Mouse (Mus musculus): Measurements from ENCODE around the gene Mars2. TPM values are rescaled to one million over a fixed set of nuclear protein-coding genes. Genes with fewer than 3 reads are reported as not detected.

Gene Mars2
- polyA plus RNA-seq (2014; fragmentation: Nextera tagmentation; extraction: Ambion mirVana), result 2.1 and 2.4 TPM in 2 replicates

DNA sequence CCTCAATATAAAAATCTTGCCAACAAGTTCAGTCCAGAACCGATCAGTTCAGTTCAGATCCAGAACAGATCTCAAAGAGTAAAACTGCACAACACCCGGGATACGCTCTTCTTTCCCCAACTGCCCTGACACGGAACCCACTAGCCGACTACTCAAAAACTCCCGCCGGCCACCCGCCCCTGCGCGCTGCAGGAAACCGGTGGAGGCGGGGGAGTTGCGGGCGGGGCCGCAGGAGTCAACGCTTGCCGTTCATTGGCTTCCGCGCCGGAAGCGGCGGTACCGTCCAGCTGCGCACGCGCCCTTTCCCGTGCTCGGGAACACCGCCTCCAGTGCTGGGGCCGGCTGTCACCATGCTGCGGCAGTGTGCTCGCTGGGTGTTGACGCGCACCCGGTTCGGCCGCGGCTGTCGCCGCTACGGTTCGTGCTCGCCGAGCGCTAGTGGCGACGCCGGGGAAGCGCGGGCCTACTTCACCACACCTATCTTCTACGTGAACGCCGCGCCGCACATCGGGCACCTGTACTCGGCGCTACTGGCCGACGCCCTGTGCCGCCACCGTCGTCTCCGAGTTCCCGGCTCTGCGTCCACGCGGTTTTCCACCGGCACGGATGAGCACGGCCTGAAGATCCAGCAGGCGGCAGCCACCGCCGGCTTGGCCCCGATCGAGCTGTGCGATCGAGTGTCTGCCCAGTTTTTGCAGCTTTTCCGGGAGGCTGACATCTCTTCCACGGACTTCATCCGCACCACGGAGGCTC, at the start of gene Mars2:
Gene Mars2, plus strand, starts transcription at position 288 of the 753 bp plus-strand sequence.
- under 1% methylated on average over 80 of the region's 82 CpGs for WGBS
- Histone ChIP-seq H3K36me3 (ENCODE audit: control insufficient read depth, insufficient read depth, low read length) (no peaks in the 10 kb centered on the region), H3K9me3 (ENCODE audit: control insufficient read depth, low read length) (no peaks in the 10 kb centered on the region), H3K4me3 (ENCODE audit: low read length) (peak within 1 kb of the TSS; percentile 86), H3K4me2 (replicated peaks; ENCODE audit: low read depth, low read length) (peak within 1 kb of the TSS; percentile 94), H3K27me3 (ENCODE audit: control insufficient read depth, insufficient read depth, low read length) (no peaks in the 10 kb centered on the region), H3K9ac (ENCODE audit: low read depth, low read length) (peak within 1 kb of the TSS; percentile 78), H3K27ac (ENCODE audit: low read depth, low read length) (peak within 1 kb of the TSS; percentile 55; the same call in 1 of the 2 replicates), H3K4me1 (ENCODE audit: control insufficient read depth, insufficient read depth, low read length) (peaks cover 12% of the 10 kb centered on the region)
- peak; percentile 98 for ATAC-seq (ENCODE audit: low FRiP score, low TSS enrichment)

DNA sequence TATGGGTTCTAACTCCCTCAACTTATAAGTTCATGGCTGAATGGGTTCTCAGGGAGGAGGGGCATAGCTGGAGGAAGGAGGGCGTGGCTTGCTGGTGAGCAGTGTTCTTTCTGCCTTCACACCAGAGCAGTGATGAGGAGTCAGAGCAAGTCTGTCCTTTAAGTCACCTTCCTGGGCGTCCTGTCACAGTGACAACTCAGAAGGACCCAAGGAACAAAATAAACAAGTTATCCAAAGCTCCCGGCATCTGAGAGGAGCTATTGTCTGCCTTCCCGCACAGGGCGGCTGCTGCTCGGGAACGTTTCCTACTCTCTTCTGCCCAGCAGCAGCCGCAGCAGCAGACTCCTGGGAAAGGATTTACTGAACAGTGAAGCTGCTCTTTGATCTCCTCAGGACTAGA, 45.0 kb upstream of the Mars2 start:
- Histone ChIP-seq H3K4me3 (ENCODE audit: low read length) (no peak overlapping the region; the same call in 1 of the 2 replicates), H3K27me3 (ENCODE audit: control insufficient read depth, insufficient read depth, low read length) (no peaks in the 10 kb centered on the region), H3K36me3 (ENCODE audit: control insufficient read depth, insufficient read depth, low read length) (no peaks in the 10 kb centered on the region), H3K9me3 (ENCODE audit: control insufficient read depth, low read length) (no peaks in the 10 kb centered on the region), H3K4me1 (ENCODE audit: control insufficient read depth, insufficient read depth, low read length) (no peaks in the 10 kb centered on the region), H3K27ac (ENCODE audit: low read depth, low read length) (no peak overlapping the region), H3K4me2 (replicated peaks; ENCODE audit: low read depth, low read length) (no peak overlapping the region; the same call in 1 of the 2 replicates), H3K9ac (ENCODE audit: low read depth, low read length) (no peak overlapping the region)
- peak; percentile 59 for ATAC-seq (ENCODE audit: low FRiP score, low TSS enrichment)
- WGBS, result 25% methylated on average over 8 of the region's 8 CpGs

DNA sequence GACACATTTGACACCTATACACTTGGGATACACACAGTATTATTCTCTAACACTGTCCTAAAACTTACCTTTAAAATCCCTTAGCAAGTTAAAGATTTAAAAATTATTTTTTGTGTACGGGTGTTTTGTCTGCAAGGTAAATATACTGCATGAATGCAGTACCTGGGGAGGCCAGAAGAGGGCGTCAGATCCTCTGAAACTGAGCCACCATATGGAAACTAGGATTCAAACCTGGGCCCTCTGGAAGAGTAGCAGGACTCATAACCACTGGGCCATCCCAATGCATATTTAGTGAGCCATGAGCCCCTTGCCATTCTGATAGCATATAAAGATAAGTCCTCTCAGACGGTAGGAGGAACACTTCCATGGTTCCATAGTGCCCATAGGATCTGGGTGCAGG, 44.2 kb upstream of the Mars2 start:
- no peak overlapping the region for H3K27ac ChIP-seq (ENCODE audit: low read depth, low read length)
- 57% methylated on average over 3 of the region's 3 CpGs for WGBS
- no peaks in the 10 kb centered on the region for H3K9me3 ChIP-seq (ENCODE audit: control insufficient read depth, low read length)
- H3K4me3 ChIP-seq (ENCODE audit: low read length), result no peak overlapping the region
- ATAC-seq (ENCODE audit: low FRiP score, low TSS enrichment), result no peak
- no peaks in the 10 kb centered on the region for H3K4me1 ChIP-seq (ENCODE audit: control insufficient read depth, insufficient read depth, low read length)
- H3K36me3 ChIP-seq (ENCODE audit: control insufficient read depth, insufficient read depth, low read length), result no peaks in the 10 kb centered on the region
- H3K27me3 ChIP-seq (ENCODE audit: control insufficient read depth, insufficient read depth, low read length), result no peaks in the 10 kb centered on the region
- H3K4me2 ChIP-seq (replicated peaks; ENCODE audit: low read depth, low read length), result no peak overlapping the region
- H3K9ac ChIP-seq (ENCODE audit: low read depth, low read length), result no peak overlapping the region

DNA sequence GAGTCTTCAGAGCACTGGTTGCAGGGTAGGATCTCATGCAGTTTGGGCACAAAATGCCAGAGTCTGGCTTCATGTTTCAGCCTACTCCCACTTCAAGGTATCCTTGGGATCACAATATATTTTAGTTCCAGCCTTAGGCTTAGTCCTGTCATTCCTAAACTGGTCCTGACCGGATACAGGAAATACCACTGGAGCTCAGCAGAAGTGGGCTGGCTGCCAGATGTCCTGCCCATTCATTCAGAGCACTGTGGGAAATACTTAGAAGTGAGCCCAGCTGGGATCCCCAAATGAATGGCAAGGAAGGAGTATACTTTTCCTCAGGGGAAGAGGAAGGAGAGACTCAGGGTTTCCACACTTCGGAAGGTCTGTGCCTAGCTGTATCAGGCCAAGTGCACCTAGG, 43.7 kb upstream of the Mars2 start:
- H3K27me3 ChIP-seq (ENCODE audit: control insufficient read depth, insufficient read depth, low read length), result no peaks in the 10 kb centered on the region
- 51% methylated on average over 2 of the region's 2 CpGs for WGBS
- peak; percentile 83 for ATAC-seq (ENCODE audit: low FRiP score, low TSS enrichment)
- no peak overlapping the region for H3K4me3 ChIP-seq (ENCODE audit: low read length)
- H3K4me1 ChIP-seq (ENCODE audit: control insufficient read depth, insufficient read depth, low read length), result no peaks in the 10 kb centered on the region
- no peak overlapping the region for H3K9ac ChIP-seq (ENCODE audit: low read depth, low read length)
- no peak overlapping the region for H3K27ac ChIP-seq (ENCODE audit: low read depth, low read length)
- H3K36me3 ChIP-seq (ENCODE audit: control insufficient read depth, insufficient read depth, low read length), result no peaks in the 10 kb centered on the region
- H3K9me3 ChIP-seq (ENCODE audit: control insufficient read depth, low read length), result no peaks in the 10 kb centered on the region
- no peak overlapping the region for H3K4me2 ChIP-seq (replicated peaks; ENCODE audit: low read depth, low read length)

DNA sequence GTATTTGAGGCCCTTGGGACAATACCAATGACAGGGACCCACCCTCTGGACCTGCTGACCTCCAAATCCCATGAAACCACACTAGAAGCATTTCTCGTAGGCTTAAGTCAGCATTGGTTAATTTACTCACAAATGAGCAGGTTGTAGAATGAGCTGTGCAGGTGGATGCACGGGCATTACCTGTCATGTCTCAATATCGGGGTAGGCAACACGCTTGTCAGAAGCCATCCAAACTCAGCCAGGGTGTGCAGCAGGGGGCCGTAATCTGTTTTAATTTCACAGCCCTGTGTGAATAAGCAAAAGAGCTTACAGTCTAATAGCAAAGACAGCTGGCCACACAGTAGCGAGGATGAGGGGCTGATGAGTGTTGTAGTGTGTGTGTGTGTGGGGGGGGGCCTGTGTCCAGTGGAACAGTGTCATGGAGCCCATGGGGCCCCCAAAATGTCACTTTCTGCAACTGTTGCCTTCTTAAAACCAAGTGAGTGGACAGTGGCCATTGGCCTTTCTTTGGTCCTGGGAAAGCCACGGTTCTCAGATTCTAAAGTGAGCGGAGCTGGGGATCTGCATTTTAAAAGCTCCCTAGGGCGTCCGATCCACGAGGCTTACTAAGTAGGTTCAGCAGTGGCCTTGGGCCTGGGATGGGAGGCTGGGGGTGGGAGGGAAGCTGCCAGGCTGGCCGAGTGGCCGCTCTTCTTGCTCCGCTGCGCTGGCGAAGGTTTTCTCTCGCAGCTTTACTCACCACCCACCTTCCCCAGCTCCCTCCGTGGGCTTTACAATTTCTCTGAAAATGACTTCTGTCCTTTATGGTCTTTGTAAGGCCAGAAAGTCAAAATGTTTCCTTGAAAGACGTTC, 42.7 kb upstream of the Mars2 start:
- Histone ChIP-seq H3K4me1 (ENCODE audit: control insufficient read depth, insufficient read depth, low read length) (no peaks in the 10 kb centered on the region), H3K27me3 (ENCODE audit: control insufficient read depth, insufficient read depth, low read length) (no peaks in the 10 kb centered on the region), H3K27ac (ENCODE audit: low read depth, low read length) (no peak overlapping the region; the same call in 1 of the 2 replicates), H3K4me2 (replicated peaks; ENCODE audit: low read depth, low read length) (no peak overlapping the region), H3K36me3 (ENCODE audit: control insufficient read depth, insufficient read depth, low read length) (no peaks in the 10 kb centered on the region), H3K9me3 (ENCODE audit: control insufficient read depth, low read length) (no peaks in the 10 kb centered on the region), H3K9ac (ENCODE audit: low read depth, low read length) (no peak overlapping the region), H3K4me3 (ENCODE audit: low read length) (no peak overlapping the region)
- WGBS, result 53% methylated on average over 19 of the region's 19 CpGs
- ATAC-seq (ENCODE audit: low FRiP score, low TSS enrichment), result no peak

DNA sequence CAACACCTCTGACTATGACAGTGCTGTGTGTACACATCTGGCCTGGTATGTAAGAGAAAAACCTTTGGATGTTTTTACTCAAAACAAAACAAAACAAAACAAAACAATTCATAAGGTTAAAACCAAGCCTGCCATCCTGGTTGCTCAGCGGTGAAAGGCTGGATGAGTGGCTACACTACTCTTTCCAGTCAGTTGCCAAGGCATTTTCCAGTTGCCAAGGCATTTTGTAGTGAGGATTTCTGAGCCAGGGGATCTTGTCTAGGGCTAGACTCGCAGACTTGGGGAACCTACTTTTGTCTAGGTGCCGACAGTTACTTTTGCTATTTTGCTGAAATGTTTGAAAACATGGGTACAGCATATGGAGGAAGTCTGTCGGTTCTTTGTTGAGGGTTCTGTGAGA, 42.0 kb upstream of the Mars2 start:
- H3K36me3 ChIP-seq (ENCODE audit: control insufficient read depth, insufficient read depth, low read length), result no peaks in the 10 kb centered on the region
- H3K27me3 ChIP-seq (ENCODE audit: control insufficient read depth, insufficient read depth, low read length), result no peaks in the 10 kb centered on the region
- H3K9ac ChIP-seq (ENCODE audit: low read depth, low read length), result no peak overlapping the region
- 75% methylated on average over 4 of the region's 4 CpGs for WGBS
- no peak overlapping the region for H3K4me3 ChIP-seq (ENCODE audit: low read length)
- no peak for ATAC-seq (ENCODE audit: low FRiP score, low TSS enrichment)
- no peaks in the 10 kb centered on the region for H3K4me1 ChIP-seq (ENCODE audit: control insufficient read depth, insufficient read depth, low read length)
- H3K4me2 ChIP-seq (replicated peaks; ENCODE audit: low read depth, low read length), result no peak overlapping the region
- no peaks in the 10 kb centered on the region for H3K9me3 ChIP-seq (ENCODE audit: control insufficient read depth, low read length)
- H3K27ac ChIP-seq (ENCODE audit: low read depth, low read length), result no peak overlapping the region

DNA sequence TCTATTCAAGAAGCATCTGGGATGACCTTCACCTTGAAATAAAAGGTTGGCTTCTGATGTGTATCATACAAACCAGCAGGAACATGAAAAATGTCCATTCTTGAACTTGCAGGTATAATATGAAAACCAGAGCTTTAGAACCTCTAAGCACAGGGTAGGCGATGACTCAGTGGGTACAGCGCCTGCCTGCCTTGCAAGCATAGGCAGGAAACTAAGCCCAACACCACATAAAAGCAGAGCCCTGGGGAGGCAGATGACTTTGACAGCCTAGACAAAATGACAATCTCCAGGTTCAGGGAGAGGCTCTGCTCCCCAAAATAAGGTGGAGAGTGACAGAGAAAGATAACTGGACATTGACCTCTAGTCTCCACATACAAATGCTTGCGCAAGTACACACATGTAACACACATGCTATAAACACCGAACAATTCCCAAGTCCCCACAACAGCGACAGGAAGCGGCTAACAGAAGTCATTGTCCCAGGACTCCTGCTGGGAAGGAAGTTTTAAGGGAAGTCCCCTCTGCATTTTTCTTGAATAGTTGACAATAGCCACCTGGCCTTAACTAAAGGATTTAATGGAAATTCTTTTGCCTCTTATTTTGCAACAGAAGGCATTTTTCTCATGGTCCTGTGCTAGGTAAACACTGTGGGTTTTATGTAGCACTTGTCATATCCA, 40.5 kb upstream of the Mars2 start:
- H3K9me3 ChIP-seq (ENCODE audit: control insufficient read depth, low read length), result no peaks in the 10 kb centered on the region
- H3K9ac ChIP-seq (ENCODE audit: low read depth, low read length), result no peak overlapping the region
- WGBS, result 66% methylated on average over 6 of the region's 6 CpGs
- H3K27me3 ChIP-seq (ENCODE audit: control insufficient read depth, insufficient read depth, low read length), result no peaks in the 10 kb centered on the region
- H3K27ac ChIP-seq (ENCODE audit: low read depth, low read length), result no peak overlapping the region
- H3K36me3 ChIP-seq (ENCODE audit: control insufficient read depth, insufficient read depth, low read length), result no peaks in the 10 kb centered on the region
- H3K4me3 ChIP-seq (ENCODE audit: low read length), result no peak overlapping the region
- no peaks in the 10 kb centered on the region for H3K4me1 ChIP-seq (ENCODE audit: control insufficient read depth, insufficient read depth, low read length)
- H3K4me2 ChIP-seq (replicated peaks; ENCODE audit: low read depth, low read length), result no peak overlapping the region
- ATAC-seq (ENCODE audit: low FRiP score, low TSS enrichment), result no peak

DNA sequence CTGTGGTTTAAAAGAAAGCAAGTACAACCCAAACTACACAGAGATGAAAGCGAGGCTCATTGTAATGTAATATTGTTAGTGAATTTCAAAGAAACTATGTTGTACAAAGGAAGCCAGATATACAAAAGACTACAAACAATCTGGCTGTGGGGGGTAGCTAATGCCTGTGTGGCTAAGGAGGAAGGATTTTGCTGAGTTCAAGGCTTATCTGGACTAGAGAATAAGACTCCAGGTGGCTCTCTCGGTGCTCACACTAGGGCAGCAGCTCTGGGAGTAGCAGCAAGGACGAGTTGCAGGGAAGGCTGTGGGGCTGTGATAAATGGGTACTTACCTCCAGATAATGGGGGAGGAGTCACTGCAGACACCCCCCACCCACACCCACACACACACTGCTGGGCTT, 38.3 kb upstream of the Mars2 start:
- no peak overlapping the region for H3K4me2 ChIP-seq (replicated peaks; ENCODE audit: low read depth, low read length)

More for the DNA sequence above, 38.3 kb upstream of the Mars2 start:
- Histone ChIP-seq H3K27ac (ENCODE audit: low read depth, low read length) (no peak overlapping the region), H3K9me3 (ENCODE audit: control insufficient read depth, low read length) (no peaks in the 10 kb centered on the region), H3K4me1 (ENCODE audit: control insufficient read depth, insufficient read depth, low read length) (0 out of 2 replicates have a peak, but pooled peaks cover 7% of the 10 kb centered on the region), H3K4me3 (ENCODE audit: low read length) (no peak overlapping the region), H3K36me3 (ENCODE audit: control insufficient read depth, insufficient read depth, low read length) (no peaks in the 10 kb centered on the region), H3K9ac (ENCODE audit: low read depth, low read length) (no peak overlapping the region), H3K27me3 (ENCODE audit: control insufficient read depth, insufficient read depth, low read length) (no peaks in the 10 kb centered on the region)
- ATAC-seq (ENCODE audit: low FRiP score, low TSS enrichment), result no peak
- 46% methylated on average over 3 of the region's 3 CpGs for WGBS

Measured in kidney, embryonic 14.5 days (tissue).